Mouse (Mus musculus) stomach, postnatal 0 days (tissue): ENCODE data around the gene Slc22a23.

Source experiments
- CTCF ChIP-seq: IDR thresholded peaks from 2 replicates; pipeline ENCODE4 v1.5.1; 2016; ENCODE audit warnings: antibody characterized with exemption, low read depth, mild to moderate bottlenecking, moderate library complexity
- EP300 ChIP-seq: optimal IDR thresholded peaks from 2 replicates; pipeline ENCODE3; 2016; ENCODE audit warnings: antibody characterized with exemption

DNA sequence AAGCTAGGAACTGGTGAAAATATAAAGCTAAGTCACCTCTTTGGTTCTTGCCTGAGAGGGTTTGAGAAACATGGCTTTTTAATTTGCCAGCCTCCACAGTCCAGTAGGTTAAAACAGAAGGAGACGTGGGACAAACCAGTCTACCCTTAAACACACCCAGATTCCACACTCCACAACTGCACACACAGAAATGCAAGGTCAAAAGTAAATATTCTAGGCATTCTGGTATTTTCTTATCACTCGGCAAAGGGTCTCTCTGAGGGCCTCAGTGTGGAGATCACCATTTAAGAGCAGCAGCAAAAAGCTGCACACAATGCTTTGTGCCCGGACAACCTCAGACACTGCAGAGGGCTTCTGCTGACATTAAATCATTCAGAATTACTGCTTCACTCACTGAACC is 38.4 kb upstream of the Slc22a23 start:
- TF ChIP-seq CTCF (no peak), EP300 (no peak)
